Mouse (Mus musculus) frontal cortex, adult 2 months (tissue): ENCODE results near the gene Crtc2. TPM values are rescaled to one million over a fixed set of nuclear protein-coding genes. Genes with fewer than 3 reads are reported as not detected.
A peak's percentile ranks its signal among the peaks of the same experiment; 100 is the strongest.
"Not testable (repeated sequence)": the region's sequence is repeated elsewhere in the genome, so short reads cannot be mapped to it uniquely, and the experiment has no call there.

Experiments used
- DNase-seq, 2 experiments: peaks; one replicate each; pipeline ENCODE4 v3.0.0; 2022; ENCODE audit warnings: low spot score in 1 of 2; ENCODE audit errors: extremely low spot score in 1 of 2
- polyA plus RNA-seq: library from polyadenylated mRNA; depleted of rRNA; stranded (reverse); fragments of >200 nt; gene quantifications from 2 replicates; pipeline ENCODE4 v1.2.3, GENCODE M21; 2012

Crtc2 gene
- polyA plus RNA-seq, 1 experiment = 55.0 TPM

- no peak for DNase-seq
These were observed 12.1 kb upstream of the Crtc2 start for GRCm38 (mm10) chr3:90241669-90242358.

- DNase-seq = no peak
These were observed 10.8 kb upstream of the Crtc2 start, which contains the start of gene Creb3l4 for GRCm38 (mm10) chr3:90242984-90243775. TSS of gene Creb3l4 (minus strand) at chr3:90243512.

- no peak for DNase-seq
These were observed 8.6 kb upstream of the Crtc2 start for GRCm38 (mm10) chr3:90245406-90245805.

GRCm38 (mm10) chr3:90247630-90247959, 6.4 kb upstream of the Crtc2 start:
- DNase-seq = no peak

- peak; percentile 92 to 94 for DNase-seq
These were observed 5.8 kb upstream of the Crtc2 start, which contains the start of gene Slc39a1 for GRCm38 (mm10) chr3:90247960-90248745. TSS of gene Slc39a1 (plus strand) at chr3:90248172.

- no peak for DNase-seq
These were observed 5.2 kb upstream of the Crtc2 start for GRCm38 (mm10) chr3:90248746-90249100.

- DNase-seq = no peak
These were observed 3.2 kb upstream of the Crtc2 start for GRCm38 (mm10) chr3:90250791-90251190.

- DNase-seq = not testable (repeated sequence)
These were observed 2.2 kb upstream of the Crtc2 start for GRCm38 (mm10) chr3:90251731-90252226.

- not testable (repeated sequence) for DNase-seq
These were observed 1.3 kb upstream of the Crtc2 start for GRCm38 (mm10) chr3:90252659-90253058.

- not testable (repeated sequence) for DNase-seq
These were observed 789 bp upstream of the Crtc2 start for GRCm38 (mm10) chr3:90253174-90253573.

- DNase-seq = no peak
These were observed 643 bp downstream of the Crtc2 start for GRCm38 (mm10) chr3:90254419-90255193.

- no peak for DNase-seq
These were observed 1.2 kb downstream of the Crtc2 start for GRCm38 (mm10) chr3:90255194-90255565.

- DNase-seq = no peak
These were observed 1.9 kb downstream of the Crtc2 start for GRCm38 (mm10) chr3:90255784-90256353.

GRCm38 (mm10) chr3:90256731-90257530, 3.0 kb downstream of the Crtc2 start:
- DNase-seq = no peak

GRCm38 (mm10) chr3:90258521-90258920, 4.6 kb downstream of the Crtc2 start:
- no peak for DNase-seq

- no peak for DNase-seq
These were observed 9.3 kb downstream of the Crtc2 start for GRCm38 (mm10) chr3:90263121-90263771.

- DNase-seq = no peak
These were observed 10.7 kb downstream of the Crtc2 start for GRCm38 (mm10) chr3:90264687-90265033.

- DNase-seq = peak; percentile 72 to 94
These were observed 11.3 kb downstream of the Crtc2 start, which contains the start of gene Dennd4b for GRCm38 (mm10) chr3:90265034-90265931. TSS of gene Dennd4b (plus strand) at chr3:90265185.
